Mouse (Mus musculus) E14TG2a.4 (cell line): Measurements from ENCODE around the gene Olfm2.

Experiments used
- CTCF ChIP-seq: conservative IDR thresholded peaks from 2 replicates; pipeline ENCODE4 v1.5.1; 2014; ENCODE audit warnings: low read length
- NANOG ChIP-seq: IDR thresholded peaks from 2 replicates; pipeline ENCODE4 v1.6.1; 2014; ENCODE audit warnings: borderline replicate concordance, low read length, mixed read lengths

DNA sequence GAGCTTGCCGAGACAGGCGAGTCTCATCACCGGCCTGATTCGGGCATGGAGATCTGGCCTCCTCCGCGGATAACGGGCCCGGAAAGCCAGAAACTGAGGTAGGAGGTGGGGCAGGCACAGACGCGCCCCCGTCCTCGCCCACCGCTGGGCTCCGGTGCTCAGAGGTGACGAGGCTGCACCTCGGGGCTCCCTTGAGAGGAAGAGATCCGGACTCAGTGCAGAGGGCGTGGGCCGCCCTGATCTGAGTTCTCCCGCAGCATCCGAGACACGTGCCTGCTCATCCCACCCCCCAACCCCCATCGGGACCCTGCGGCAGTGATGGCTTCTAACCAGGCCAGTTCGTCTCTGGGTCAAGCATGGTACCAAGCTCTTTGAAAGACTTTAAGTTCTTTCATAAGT is 93.9 kb downstream of the Olfm2 start:
- TF ChIP-seq CTCF (no peak), NANOG (no peak)
